Mouse (Mus musculus) frontal cortex, adult 2 months (tissue): ENCODE results near the gene Rab36. TPM values are rescaled to one million over a fixed set of nuclear protein-coding genes. Genes with fewer than 3 reads are reported as not detected.
A peak's percentile ranks its signal among the peaks of the same experiment; 100 is the strongest.

Source experiments
- DNase-seq, 2 experiments: peaks; one replicate each; pipeline ENCODE4 v3.0.0; 2022; ENCODE audit warnings: low spot score in 1 of 2; ENCODE audit errors: extremely low spot score in 1 of 2
- polyA plus RNA-seq: library from polyadenylated mRNA; depleted of rRNA; stranded (reverse); fragments of >200 nt; gene quantifications from 2 replicates; pipeline ENCODE4 v1.2.3, GENCODE M21; 2012

The Rab36 gene
- polyA plus RNA-seq, 1 experiment, result 41.6 TPM

DNA sequence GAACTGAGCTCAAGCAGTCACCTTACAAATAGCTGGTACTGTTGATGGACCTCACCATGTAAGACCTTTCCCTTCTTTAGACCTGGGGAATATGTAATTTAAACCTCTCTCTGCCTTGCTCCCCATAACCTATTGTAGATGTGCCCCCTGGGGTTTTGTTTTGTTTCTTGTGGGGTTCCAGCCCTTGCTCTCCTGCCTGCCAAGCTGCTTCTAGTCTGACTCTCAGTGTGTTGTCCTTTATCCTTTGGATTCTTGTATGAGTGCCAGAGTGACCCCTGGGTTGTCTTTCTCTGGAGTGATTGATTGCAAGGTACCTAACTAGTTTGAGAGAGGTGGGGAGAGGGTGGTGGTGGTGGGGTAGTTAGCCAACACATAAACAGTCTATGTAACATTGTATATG lies 30.6 kb downstream of the Rab36 start:
- DNase-seq, result no peak

DNA sequence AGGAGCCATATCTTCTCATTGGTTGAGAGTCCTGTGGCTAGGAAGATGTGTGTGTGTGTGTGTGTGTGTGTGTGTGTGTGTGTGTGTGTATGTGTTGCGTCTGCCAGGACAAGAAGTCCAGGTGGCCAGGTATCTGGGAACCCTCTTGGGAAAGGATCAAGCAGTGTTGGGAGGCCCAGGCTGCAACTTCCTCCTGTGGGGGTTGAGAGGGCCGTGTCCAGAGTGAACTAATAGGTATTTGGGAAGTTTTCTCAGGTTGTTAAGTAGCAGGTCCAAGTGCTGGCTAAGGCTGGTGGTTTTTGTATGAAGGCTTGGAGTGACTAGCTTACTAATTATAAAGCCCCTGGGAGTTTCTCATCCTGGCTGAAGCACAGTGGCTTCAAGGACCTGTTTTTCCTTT lies 31.2 kb downstream of the Rab36 start:
- DNase-seq, result no peak

DNA sequence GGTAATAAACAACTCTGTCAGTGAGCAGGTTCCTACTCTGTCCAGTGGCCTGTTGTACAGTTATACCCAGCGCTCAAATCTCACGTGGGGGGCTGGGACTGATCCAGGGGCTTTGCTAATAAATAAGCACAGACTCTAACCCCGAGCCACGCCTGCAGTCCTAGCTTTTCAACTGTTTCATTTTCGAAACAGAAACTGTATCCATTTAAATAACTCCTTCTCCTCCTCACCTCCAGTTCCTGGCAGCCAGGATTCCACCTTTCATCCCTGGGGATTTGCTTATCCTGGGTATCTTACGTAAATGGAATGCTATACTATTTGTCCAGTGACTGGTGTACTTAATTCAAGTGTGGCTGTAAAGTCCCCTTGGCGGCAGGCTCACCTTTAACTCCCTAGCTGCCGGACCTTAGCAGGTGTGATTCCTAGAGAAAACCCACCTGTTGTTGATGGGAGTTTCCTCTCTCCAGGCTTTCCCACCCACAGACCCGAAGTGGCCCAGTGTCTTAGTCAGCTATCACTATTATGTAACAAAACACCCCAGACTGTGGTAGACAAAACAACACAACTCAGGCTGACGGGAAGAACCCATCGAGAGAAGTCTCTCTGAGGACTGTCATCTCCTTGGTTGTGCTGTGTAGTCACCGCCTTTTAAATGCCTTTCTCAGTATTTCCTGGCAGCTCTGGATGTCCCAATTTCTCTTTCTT lies 31.9 kb downstream of the Rab36 start:
- DNase-seq, result no peak

DNA sequence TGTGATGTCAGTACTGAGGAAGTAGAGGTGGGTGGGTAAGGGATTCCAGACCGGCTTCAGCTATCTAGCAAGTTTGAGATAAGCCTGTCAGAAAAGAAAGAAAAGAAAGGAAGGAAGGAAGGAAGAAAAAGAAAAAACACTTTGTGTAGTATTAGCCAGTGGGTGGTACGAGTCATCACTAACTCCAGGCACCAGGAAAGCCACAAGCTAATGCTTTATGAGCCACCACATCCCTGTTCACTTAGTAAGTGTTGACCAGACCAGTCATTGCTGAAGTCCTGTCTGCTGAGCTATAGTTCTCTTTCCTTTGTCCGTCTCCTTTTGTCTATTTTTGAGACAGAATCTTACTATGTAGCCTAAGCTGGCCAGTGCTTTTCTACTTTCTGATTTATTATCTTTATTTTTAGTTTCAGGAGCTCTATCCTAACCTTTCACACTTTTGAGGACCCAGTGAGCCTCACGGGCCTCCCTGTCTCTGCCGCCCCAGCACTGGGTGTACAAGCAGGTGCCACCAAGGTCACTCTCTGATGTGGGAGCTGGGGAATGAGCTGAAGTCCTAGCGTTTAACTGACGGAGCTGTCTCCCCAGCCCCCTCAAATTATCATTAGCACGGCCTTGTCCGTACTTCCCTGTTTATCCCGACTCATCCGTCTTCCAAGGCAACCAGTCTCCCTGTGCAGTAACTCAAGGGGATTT lies 33.6 kb downstream of the Rab36 start:
- no peak for DNase-seq

DNA sequence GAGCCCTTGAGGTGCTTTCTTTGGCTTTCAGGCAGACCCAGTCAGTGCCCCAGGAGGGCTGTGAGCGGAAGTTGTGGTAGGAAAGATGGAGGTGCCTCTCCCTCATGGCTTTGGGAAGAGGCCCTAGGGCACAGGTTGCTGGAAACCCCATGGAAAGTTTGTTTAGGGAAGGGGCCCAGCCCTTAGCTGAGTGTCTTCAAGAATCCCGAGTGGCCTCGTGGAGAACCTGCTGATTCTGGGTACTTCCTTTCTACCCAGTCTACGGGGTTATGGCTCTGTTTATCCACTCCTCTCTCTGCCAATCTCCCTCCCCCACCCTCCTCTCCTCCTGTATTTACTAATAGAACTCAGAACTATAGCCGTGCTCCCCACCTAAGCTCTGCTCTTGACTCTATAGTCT lies 38.8 kb downstream of the Rab36 start:
- no peak for DNase-seq

DNA sequence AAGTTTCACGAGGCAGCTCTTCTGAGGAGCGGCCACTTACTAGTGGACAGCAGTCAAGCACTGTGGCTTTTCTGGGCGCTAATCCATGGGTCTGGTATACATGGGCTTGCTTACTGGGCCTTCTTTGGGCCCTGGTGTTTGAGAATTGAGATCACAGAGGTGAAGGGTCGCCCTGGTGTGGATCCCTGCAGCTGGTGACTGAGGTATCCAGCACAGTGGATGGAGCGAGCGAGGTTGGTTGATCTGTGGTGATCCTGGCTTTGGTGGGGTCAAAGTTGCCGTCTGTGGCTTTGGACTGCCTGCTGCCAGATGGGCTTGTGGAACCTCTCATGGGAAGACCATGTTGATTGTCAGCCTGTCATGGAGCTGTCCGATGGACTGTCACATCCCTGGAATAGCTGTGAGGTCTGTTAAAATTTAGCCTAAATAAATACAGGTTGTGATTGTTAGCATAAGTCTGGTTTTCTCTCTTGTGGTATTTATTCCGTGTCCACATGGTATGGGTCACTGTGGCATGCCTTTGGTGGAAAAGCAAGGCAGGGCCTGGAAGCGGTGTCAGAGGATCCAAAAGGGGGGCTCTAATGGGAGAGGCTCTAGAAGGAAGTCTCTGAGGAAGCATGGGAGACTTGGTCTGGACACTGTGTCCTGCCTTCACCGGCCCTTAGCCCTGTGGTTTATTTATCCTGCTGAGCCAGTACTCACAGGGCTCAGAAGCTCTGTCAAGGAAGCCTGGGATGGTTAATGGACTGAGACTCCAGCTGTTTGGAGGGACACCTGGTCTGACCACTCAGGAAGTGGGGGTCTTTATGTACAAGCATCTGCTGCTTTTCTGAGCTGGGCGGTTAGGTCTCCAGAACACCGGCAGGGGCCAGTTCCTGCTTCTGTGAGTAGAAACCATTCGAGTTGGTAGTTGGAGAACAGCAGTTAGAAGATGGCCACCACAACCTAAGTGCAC lies 41.6 kb downstream of the Rab36 start:
- no peak for DNase-seq

DNA sequence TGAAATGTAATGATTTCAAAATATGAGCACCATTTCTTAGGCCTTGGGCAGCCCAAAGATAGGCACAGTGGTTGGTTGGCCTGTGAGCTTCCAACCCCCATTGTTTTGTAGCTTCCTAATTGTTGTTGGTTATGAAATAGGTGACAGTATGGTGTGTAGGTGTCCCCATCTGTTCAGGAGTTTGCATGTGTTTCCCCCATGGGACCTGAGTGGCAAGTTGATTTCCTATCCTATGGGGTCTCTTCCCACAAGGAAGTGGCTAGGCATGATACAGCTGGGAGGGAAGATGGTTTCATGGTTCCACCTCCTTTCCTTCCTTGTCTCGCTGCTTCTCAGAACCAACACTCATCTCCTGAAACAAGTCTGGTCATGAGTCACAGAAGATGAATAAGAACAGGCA lies 48.5 kb downstream of the Rab36 start:
- no peak for DNase-seq

DNA sequence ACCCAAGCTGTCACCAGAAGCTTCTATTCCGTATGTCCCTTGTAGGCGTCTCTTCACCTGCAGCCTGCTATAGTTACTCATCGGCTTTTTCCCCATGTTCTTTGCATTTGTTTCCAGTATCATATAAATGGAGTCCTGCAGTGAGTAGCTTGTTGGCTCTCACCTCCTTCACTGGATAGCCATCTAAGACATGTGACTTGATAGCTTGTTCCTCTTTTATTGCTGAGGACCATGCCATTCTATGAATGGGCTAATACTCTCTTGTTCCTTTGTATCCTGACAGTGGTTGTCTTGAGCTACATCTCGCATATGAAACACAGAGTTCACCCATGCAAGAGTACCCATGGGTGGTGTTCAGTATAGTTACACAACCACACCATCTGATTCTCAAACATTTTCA lies 51.6 kb downstream of the Rab36 start:
- DNase-seq, result no peak

DNA sequence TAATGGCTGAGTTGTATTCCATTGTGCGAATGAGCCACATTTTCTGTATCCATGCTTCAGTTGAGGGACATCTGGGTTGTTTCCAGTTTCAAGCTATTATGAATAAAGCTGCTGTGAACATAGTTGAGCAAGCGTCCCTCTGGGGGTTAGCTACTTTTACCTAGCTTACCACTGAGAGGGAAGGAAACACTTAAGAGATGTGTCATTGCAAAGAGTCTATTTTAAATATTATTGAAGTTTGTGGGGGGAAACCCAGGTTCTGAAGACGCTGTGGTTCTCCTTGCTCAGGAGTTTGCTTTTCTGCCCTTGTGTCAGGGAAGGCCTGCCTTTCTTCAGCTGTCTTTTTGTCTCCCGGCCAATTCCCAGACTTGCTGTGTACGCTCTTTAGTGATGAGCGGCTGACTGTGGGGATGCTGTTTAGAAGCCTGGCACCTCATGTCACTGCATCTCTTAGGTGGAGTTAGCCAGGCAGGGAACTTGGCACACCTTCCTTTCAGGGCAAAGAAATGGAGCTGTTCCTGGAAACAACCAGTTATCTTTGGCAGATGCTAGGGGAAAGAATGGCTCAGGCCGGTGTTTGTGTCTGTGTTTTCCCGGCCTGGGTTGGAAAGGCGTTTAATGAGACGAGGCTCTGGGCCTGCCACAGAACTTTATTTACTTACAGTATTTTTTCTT lies 54.8 kb downstream of the Rab36 start:
- no peak for DNase-seq

DNA sequence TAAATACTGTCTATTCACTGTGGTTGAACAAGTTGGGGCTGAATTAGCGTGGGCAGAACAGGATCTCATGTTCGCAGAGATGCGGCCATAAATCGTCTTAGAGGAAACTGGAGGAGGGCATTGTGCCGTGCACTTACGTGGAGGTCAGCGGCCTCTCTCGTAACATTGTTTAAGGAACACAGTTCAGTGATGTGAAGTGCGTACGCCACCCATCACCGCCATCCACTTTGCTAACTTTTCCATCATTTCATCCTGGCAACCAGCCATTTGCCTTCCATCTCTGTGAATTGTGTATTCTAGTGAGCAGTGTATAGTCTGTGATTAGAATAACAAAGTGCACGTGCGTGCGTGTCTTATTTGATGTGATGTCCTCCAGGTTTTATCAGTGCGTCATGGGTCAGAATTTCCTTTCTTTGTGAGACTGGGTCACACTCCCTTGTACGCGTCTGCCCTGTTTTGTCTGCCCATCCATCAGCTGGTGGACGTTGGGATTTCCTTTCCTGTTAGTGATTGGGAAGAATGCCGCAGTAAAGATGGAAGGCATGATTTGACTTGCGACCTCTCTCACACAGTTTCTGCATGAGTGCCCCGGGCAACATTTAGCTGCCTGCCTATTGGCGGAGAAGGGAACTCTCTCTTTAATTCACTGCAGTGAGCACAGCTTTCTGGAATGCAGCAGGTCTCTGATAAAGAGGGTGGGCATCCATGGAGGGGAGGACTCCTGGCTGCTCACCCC lies 56.6 kb downstream of the Rab36 start:
- DNase-seq, result no peak

DNA sequence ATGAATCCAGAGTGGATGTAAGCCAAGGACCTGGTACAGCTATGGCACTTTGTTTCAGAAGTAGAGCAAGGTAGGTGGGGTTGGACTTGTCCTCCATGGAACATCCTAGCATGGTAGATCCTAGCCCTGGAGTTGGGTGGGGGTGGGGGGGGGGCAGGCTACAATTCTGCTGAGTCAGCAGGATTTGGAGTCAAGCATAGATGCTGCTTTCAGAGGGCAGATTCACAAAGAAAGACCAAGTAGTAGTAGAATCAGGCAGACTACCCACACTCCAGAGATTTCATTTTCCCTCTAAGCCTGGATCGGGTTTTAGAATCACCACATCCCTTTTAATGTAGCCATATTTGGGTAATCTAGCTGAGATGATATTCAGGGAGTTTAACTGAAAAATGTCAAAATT lies 57.5 kb downstream of the Rab36 start:
- no peak for DNase-seq

DNA sequence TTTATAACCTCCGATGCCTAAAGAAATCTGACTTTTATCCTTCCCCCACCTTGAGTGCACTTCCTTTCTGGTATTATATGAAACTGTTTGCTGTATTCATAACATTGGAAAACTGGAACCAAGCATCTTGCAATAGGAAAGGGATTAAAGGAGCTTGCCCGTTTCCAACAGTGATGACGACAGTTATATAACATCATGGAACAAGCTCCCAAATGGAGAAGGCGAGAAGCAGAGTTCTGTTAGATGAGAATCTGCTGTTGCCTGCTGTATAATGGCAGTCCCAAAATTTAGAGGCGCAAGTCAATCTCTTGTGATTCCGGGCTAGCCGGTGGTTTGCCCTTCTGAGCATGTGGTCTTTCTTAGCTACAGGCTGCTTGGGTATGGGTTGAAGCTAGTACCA lies 58.4 kb downstream of the Rab36 start:
- DNase-seq, result peak in 1 of 2 experiments; percentile 52

DNA sequence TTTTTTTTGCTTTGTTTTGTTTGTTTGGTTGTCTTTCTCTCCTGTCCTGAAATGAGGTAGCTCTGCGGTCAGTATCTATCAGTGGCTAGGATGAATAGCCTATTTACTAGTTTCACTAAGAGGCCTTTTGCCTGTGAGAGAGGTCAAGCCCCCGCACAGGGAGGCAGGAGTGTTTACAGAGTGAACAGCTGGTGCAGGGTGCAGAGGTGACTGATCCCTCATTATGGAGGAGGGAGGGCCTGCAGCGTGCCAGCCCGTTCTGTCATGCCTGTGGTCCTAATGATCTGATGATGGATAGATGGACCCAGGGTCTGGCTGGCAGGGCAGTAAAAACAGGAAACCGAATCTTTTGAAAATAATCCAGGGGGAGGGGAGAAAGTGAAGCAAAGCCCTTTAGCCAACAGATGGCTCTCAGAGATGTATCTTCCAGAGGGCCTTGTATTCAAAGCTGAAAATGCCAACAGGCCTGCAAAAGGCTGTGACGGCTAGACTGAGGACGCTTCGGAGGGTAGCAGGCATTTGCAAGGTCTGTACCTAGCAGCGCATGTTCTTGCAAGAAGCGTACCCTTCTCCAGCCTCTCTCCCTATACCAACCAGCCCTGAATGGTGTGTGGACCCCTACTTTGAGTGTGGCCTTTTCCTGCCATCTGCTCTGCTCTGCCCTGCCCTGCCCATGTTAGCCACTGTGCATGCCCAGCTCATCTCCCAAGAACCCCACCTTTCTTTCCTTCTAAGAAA lies 61.8 kb downstream of the Rab36 start:
- no peak for DNase-seq

DNA sequence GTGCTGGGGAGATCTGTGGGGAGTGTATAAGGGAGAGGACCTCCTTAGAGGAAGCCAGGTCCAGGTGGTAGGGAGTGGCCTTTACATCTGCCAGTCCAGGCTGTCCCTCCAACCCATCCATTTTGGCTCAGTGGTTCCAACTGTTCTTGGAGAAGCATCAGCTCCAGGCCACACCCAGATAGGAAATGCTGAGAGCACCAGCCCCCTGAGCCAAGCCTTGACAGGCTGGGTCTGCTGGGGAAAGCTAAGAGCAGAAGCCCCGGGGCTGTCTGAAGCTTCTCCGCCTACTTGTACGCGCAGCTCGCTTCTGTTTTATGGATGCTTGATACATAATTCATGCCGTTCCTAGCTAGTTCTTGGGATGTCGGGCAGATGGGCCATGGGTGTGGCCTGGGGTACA lies 63.4 kb downstream of the Rab36 start:
- DNase-seq, result peak; percentile 59 to 69

DNA sequence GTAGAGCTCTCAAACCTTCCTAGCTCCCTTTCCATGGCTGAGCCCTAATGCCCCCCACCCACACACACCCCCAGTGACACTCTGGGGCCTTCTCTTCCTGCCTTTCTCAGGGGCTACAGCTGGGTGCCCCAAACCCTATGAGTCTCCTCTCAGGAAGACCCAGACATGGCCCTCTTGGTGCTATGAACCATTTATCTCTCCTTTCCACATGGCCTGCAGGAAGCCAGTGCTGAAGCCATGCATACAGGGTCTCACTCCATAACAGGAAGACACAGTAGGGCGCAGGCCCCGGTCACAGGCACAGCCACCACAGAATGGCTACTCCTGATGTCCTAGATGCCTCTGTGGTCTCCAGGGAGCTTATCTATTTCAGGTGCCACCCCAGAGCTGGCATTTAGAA lies 66.6 kb downstream of the Rab36 start:
- DNase-seq, result no peak
